Mouse (Mus musculus) urinary bladder, postnatal 25 days (tissue): ENCODE data around the gene Rnf152.

Source experiments
- DNase-seq: peaks from one replicate; pipeline ENCODE4 v3.0.0; 2022; ENCODE audit warnings: low spot score

The Rnf152 gene

GRCm38 (mm10) chr1:105356291-105357011, at the start of gene Rnf152:
Gene Rnf152 (minus strand): TSS chr1:105356710.
- DNase-seq: peak; percentile 41

- no peak for DNase-seq
Measured at GRCm38 (mm10) chr1:105402853-105403252, 46.3 kb upstream of the Rnf152 start.

DNA sequence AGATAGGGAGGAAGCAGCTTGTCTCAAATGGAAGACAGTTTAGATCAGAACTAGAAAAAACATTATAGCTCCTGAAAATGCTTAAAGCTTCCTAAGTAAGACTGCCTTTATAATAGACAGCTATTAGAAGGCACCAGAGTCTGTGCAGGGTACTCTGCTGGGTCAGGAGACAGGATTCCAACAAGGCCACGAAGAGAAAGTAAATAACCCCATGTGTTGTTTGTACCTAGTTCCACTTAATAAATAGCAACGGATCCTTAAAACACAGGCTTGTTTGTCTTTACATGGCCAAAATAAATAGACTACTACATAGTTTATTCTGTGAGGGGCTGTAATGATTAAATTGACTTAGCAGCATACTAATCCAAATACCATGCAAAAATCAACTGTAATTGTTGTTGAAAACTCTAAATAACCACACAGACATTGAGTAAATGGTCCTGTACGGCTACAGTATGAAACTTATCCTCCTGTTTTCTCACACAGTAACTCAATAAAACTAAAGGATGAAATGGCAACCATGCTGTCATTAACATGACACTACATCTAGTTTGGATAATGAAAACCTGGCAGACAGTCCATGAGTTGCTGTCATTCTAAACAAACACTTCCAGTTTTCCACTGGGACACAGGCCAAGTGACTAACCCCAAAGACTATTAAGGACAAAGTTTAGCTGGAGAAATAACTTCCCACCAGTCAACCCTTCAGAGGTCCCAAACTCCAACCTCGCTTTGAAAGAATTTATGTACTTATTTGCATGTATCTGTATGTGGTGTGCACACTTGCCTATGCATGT, 27.8 kb upstream of the Rnf152 start:
- no peak for DNase-seq

- no peak for DNase-seq
Measured at GRCm38 (mm10) chr1:105377546-105377945, 21.0 kb upstream of the Rnf152 start.

- DNase-seq: no peak
Measured at GRCm38 (mm10) chr1:105374618-105375017, 18.1 kb upstream of the Rnf152 start.

- no peak for DNase-seq
Measured at GRCm38 (mm10) chr1:105362701-105363100, 6.2 kb upstream of the Rnf152 start.

DNA sequence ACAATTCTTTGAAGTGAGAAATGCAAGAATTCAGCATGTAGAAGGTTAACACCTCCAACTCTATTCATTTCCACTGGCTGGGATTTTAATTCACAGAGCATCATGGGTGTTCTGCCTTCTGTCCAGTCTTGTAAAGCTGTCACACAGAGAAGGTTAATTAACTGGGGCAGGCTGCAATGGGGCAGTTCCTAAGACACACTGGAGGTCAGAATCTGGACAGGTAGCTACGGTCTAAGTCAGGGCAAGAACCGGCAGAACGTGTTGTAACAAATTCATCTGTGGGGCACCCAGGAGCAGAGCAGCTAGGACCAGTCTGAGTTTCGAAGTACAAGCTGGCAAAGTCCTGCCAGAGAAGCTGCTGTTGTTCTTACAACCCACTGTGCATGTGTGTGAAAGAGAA, 2.4 kb upstream of the Rnf152 start:
- no peak for DNase-seq

GRCm38 (mm10) chr1:105355910-105356290, 610 bp downstream of the Rnf152 start:
- no peak for DNase-seq

- DNase-seq: peak; percentile 22
Measured at GRCm38 (mm10) chr1:105354901-105355891, 1.3 kb downstream of the Rnf152 start.

- DNase-seq: no peak
Measured at GRCm38 (mm10) chr1:105351806-105352205, 4.7 kb downstream of the Rnf152 start.

GRCm38 (mm10) chr1:105342305-105342704, 14.2 kb downstream of the Rnf152 start:
- DNase-seq: no peak

GRCm38 (mm10) chr1:105340943-105341342, 15.6 kb downstream of the Rnf152 start:
- no peak for DNase-seq

DNA sequence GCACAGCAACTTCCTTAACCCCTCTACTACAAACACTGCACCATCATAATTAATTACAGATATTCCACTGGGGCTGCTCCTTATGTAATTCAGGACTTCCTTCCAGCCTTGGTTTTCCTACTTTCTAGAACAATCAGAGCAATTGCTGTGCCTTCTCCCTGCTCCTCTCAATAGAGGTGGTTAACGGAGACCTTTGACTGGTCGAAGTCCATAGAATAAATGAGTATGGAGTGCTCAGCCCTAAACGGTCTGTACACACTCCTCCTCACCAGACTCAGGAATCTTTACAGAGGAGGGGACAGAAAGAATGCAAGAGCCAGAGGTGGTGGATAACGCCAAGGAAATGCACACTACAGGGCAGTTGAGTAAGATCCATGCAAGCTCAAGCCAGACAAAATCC, 19.1 kb downstream of the Rnf152 start:
- DNase-seq: no peak

GRCm38 (mm10) chr1:105336096-105336495, 20.4 kb downstream of the Rnf152 start:
- no peak for DNase-seq

GRCm38 (mm10) chr1:105332087-105332731, 24.3 kb downstream of the Rnf152 start:
- no peak for DNase-seq

DNA sequence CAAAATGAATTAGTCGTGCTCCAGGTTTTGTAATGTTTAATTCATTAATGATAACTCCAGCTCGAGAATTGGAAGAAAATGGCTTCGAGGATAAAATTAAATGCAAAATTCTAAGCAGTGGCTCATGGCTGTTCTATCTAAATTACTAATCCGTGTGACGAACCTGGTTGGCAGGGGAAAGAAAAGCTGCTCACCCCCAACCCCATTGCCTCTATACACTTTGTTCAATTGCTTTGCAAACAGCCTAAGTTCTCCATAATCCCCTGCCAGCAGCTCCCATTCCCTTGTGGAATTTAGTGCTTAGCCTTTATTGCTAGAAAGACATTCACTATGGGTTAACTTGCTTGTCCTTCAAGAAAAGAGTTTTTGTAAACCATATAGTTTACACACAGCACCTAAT, 24.9 kb downstream of the Rnf152 start:
- no peak for DNase-seq

- DNase-seq: no peak
Measured at GRCm38 (mm10) chr1:105330581-105331320, 25.8 kb downstream of the Rnf152 start.

DNA sequence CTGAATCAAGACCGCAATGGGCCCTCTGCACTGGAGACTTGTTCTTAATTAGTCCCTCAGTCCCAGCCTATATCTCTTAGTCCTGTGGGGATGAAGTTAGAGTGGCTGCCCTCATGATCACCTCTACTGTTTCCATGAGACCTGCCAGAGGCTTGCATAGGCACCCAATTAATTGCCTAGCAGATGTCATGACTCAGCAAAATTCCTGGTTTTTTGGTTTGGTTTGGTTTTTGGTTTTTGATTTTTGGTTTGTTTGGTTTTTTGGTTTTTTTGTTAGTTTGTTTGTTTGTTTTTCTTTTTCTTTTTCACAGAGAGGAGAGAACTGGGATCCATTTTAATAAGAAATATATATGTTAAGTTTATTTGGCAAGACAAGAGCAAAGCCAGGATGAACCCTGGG, 28.7 kb downstream of the Rnf152 start:
- DNase-seq: no peak

DNA sequence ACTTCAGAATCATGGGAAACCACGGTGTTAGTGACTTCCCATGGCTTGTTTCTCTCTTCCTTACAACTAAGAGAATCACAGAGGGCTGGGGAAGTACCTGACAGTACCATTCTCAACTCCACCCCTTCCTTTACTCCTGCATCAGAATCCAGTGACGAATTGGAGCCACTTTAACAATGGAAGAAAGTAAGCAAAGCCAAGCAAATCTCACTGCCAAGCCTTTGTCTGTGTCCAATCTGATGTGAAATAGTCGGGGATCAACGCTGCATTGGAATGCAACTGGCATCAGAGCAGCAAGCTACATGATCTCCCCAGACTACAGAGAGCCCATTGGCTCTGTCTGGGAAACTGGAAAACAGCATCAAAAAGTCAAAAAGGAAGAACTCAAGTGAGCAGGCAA, 31.9 kb downstream of the Rnf152 start:
- no peak for DNase-seq

DNA sequence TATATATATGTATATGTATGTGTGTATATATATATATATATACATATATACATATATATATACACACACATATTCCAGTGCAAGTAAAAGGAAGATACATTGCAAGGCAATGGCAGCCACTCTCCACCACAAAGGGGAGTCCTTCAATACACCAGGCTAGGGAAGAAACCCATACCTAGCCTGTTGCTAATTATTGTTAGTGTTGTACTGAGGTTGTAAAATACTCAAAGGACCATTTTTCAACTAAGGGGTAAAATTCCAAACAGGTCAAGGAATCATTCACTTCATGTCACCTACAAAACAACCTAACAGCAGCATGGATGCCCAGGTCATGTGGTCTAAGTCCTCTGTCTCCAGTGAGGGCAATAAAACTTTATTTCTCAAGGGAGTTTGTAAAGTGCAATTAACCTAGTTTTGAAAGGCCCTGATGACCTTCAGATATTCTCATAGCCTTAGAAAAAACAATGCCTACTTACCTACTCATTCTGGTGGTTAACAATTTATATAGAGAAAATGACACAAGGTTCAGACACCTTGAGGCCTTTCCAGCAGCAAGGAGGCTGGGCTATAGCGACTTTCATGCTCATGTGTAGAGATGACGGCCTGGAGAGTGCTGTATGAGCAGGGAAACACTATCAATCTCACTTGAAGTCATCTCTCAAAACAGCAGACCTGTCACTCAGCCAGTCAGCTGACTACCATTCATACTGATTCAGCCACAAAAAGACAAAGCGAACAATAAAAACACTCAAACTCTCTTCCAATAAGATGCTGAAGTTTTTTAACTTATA, 42.3 kb downstream of the Rnf152 start:
- no peak for DNase-seq
